Mouse (Mus musculus): ENCODE measurements around the gene Oprd1.

GRCm38 (mm10) chr4:132183162-132183561 lies 38.9 kb upstream of the Oprd1 start:
- TF ChIP-seq CTCF (IDR thresholded peaks at IDR 0.05; ENCODE audit: insufficient read depth, low read depth, low read length) (no peak), POLR2A (IDR thresholded peaks at IDR 0.05; ENCODE audit: insufficient read depth, low read depth, low read length) (no peak)
